Mouse (Mus musculus) small intestine, adult 2 months (tissue): ENCODE results near the gene Trim8. TPM values are rescaled to one million over a fixed set of nuclear protein-coding genes. Genes with fewer than 3 reads are reported as not detected.

Source experiments
- H3K27ac ChIP-seq: fragments of 200-500 bp; 2 replicates; pipeline ENCODE4 v1.5.1; 2012; ENCODE audit warnings: low read depth, low read length, control low read depth, inconsistent platforms; ENCODE audit not compliant: insufficient read depth
- H3K27me3 ChIP-seq: fragments of 200-500 bp; 2 replicates; pipeline ENCODE4 v1.6.1; 2012; ENCODE audit warnings: mild to moderate bottlenecking, moderate library complexity, low read length, inconsistent platforms; ENCODE audit not compliant: control insufficient read depth, insufficient read depth
- H3K36me3 ChIP-seq: fragments of 200-500 bp; 2 replicates; pipeline ENCODE4 v1.6.1; 2012; ENCODE audit warnings: mild to moderate bottlenecking, low read length, control low read depth, inconsistent platforms; ENCODE audit not compliant: control insufficient read depth, insufficient read depth
- H3K4me1 ChIP-seq: fragments of 200-500 bp; 2 replicates; pipeline ENCODE4 v1.6.1; 2012; ENCODE audit warnings: low read length, inconsistent platforms, mixed read lengths; ENCODE audit not compliant: control insufficient read depth, insufficient read depth, insufficient read length
- H3K4me3 ChIP-seq: fragments of 200-500 bp; 2 replicates; pipeline ENCODE4 v1.5.1; 2012; ENCODE audit warnings: low read depth, mild to moderate bottlenecking, control low read depth, inconsistent platforms, low read length, moderate library complexity
- CTCF ChIP-seq: fragments of 200-500 bp; IDR thresholded peaks from 2 replicates; pipeline ENCODE4 v1.5.1; 2012; ENCODE audit warnings: low read depth, mild to moderate bottlenecking, control low read depth, inconsistent platforms, low read length, moderate library complexity, mixed read lengths; ENCODE audit not compliant: insufficient replicate concordance, insufficient read length; ENCODE audit errors: extremely low read depth
- POLR2A ChIP-seq: fragments of 200-500 bp; IDR thresholded peaks from 2 replicates; pipeline ENCODE4 v1.6.1; 2012; ENCODE audit warnings: low read depth, mild to moderate bottlenecking, control low read depth, inconsistent platforms, low read length, moderate library complexity
- WGBS: fragments of 180-500 bp; shearing (Covaris S2); methylation state at CpG from one replicate; pipeline ENCODE4 v1.1.7; 2018; 5-methylcytosine and 5-hydroxymethylcytosine counted together
- polyA plus RNA-seq: library from polyadenylated mRNA; depleted of rRNA; stranded (reverse); fragments of >200 nt; gene quantifications from 2 replicates; pipeline ENCODE4 v1.2.3, GENCODE M21; 2012

Gene Trim8
- polyA plus RNA-seq, 1 experiment: 54.8 TPM

GRCm38 (mm10) chr19:46509736-46510135, 8.2 kb downstream of the Trim8 start:
- peaks cover 46% of the 10 kb centered on the region for H3K4me1 ChIP-seq
- H3K27ac ChIP-seq: no peak overlapping the region
- H3K27me3 ChIP-seq: no peaks in the 10 kb centered on the region
- WGBS: 58% methylated on average over 4 of the region's 4 CpGs
- peaks cover 36% of the 10 kb centered on the region for H3K36me3 ChIP-seq
- no peak overlapping the region for H3K4me3 ChIP-seq
- TF ChIP-seq CTCF (no peak), POLR2A (no peak)

DNA sequence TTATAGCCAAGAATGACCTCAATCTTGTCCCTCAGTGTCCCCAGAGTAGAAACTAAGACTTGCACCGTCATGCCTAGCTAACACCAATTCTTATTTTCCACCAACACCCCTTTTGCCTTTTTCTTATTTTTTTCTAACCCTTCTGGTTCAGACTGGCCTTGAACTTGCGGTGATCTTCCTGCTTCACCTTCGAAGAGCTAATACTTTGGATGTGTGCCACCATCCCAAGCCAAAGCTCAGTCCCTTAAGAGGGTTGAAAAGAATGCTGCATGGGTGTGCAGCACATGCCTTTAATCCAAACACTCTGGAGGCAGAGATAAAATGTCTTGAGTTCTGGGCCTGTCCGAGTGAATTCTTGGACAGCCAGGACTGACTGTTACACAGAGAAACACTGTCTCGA, 8.9 kb downstream of the Trim8 start:
- no peak for TF ChIP-seq CTCF
- TF ChIP-seq POLR2A: no peak
- WGBS: 44% methylated on average over 5 of the region's 5 CpGs
- peaks cover 43% of the 10 kb centered on the region for H3K4me1 ChIP-seq

DNA sequence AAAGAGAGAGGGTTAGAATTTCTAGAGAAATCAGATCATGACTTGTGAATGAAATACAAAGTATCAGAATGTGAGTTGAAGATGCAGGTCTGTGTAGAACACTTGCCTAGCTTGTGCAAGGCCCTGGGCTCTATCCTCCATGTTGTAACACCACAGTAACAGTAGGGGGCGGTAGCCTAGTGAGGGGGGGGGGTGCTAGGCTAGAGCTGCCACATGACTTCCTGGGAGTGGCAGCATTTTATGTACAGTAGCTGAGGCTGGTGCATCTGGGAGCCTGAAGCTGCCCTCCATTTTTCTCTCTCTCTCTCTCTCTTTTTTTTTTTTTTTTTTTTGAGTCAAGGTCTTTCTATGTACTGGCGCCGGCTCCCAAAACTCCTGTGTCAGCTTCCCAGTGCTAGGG, 9.3 kb downstream of the Trim8 start:
- TF ChIP-seq POLR2A (no peak), CTCF (peak; percentile 51; the same call in 1 of the 2 replicates)
- H3K4me1 ChIP-seq: peaks cover 40% of the 10 kb centered on the region
- no peaks in the 10 kb centered on the region for H3K27me3 ChIP-seq
- peaks cover 43% of the 10 kb centered on the region for H3K36me3 ChIP-seq
- 61% methylated on average over 3 of the region's 3 CpGs for WGBS
- no peak overlapping the region for H3K27ac ChIP-seq
- no peak overlapping the region for H3K4me3 ChIP-seq

More for the DNA sequence above, 8.9 kb downstream of the Trim8 start:
- Histone ChIP-seq H3K36me3 (peaks cover 42% of the 10 kb centered on the region), H3K27ac (no peak overlapping the region), H3K27me3 (no peaks in the 10 kb centered on the region), H3K4me3 (no peak overlapping the region)

- H3K4me1 ChIP-seq: peaks cover 37% of the 10 kb centered on the region
Measured at GRCm38 (mm10) chr19:46511263-46511662, 9.8 kb downstream of the Trim8 start.

DNA sequence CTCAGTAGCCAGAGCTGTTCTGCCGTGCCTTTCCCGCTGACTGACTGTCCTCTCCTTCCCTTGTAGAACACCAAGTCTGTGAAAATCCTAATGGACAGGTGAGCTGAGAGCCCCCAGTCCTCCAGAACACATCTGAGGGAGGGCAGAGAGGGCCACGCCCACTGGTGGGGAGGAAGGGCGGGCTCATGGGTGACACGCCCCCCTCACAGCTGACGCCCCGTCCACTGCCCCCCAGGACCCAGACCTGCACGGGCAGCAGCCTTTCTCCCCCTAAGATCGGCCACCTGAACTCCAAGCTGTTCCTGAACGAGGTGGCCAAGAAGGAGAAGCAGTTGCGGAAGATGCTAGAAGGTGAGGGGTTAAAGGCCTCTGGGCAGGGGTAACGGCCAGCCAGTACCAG, 12.9 kb downstream of the Trim8 start:
- no peak overlapping the region for H3K27ac ChIP-seq
- H3K4me3 ChIP-seq: no peak overlapping the region
- WGBS: 77% methylated on average over 12 of the region's 12 CpGs
- TF ChIP-seq POLR2A: no peak
- TF ChIP-seq CTCF: no peak
- no peaks in the 10 kb centered on the region for H3K27me3 ChIP-seq
- peaks cover 40% of the 10 kb centered on the region for H3K36me3 ChIP-seq
- peaks cover 19% of the 10 kb centered on the region for H3K4me1 ChIP-seq

More at GRCm38 (mm10) chr19:46511263-46511662, 9.8 kb downstream of the Trim8 start:
- no peak overlapping the region for H3K4me3 ChIP-seq
- H3K36me3 ChIP-seq: peaks cover 43% of the 10 kb centered on the region
- TF ChIP-seq POLR2A (no peak), CTCF (no peak)
- no peaks in the 10 kb centered on the region for H3K27me3 ChIP-seq
- H3K27ac ChIP-seq: no peak overlapping the region
- WGBS: 72% methylated on average over 10 of the region's 10 CpGs

- peaks cover 40% of the 10 kb centered on the region for H3K36me3 ChIP-seq
- WGBS: 91% methylated on average over 24 of the region's 24 CpGs
Measured at GRCm38 (mm10) chr19:46515287-46515821, 13.9 kb downstream of the Trim8 start.

DNA sequence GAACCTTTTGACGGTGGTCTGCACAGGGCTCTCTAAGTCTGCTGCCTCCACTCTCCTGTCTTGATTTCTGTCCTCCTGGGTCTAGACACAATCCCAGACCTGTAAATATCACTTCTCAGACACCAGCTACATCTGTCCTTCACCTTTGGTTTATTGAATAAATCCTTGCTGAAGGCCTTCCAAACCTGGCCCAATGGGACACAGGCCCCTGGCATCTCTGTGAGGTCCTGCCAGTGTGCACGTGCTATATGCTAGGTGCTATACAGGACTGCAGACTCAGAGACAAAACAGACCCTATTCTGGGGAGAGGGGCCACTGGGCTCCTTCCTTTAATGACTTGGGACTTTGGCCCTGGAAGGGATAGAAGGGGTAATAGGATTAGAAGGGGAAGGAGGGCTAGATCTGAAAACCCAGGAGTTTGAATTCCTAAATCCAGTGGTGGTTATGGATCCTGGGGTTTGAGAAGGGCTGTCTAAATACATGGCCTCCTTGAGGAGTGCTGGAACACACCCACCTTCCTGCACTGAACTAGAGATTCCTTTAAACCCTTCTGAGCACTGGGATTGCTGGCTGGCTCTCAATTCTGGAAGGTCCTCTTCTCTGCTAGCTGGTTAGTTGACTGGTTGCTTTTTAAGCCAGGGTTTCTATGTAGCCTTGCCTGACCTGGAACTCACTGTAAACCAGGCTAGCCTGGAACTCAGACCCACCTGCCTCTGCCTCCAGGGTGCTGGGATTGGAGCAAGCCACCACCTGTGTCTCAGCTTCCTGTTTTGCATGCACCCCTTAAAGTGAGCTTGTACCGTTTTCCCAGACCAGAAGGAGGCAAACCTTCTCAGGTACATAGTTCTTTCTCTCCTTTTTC, 15.4 kb downstream of the Trim8 start:
- Histone ChIP-seq H3K27ac (peak overlapping the region; percentile 0; the same call in 1 of the 2 replicates), H3K4me3 (no peak overlapping the region), H3K27me3 (no peaks in the 10 kb centered on the region), H3K4me1 (peaks cover 25% of the 10 kb centered on the region), H3K36me3 (peaks cover 40% of the 10 kb centered on the region)
- no peak for TF ChIP-seq CTCF
- 54% methylated on average over 3 of the region's 3 CpGs for WGBS

More at GRCm38 (mm10) chr19:46515287-46515821, 13.9 kb downstream of the Trim8 start:
- Histone ChIP-seq H3K27ac (no peak overlapping the region), H3K4me1 (peaks cover 19% of the 10 kb centered on the region), H3K27me3 (no peaks in the 10 kb centered on the region), H3K4me3 (no peak overlapping the region)
- no peak for TF ChIP-seq POLR2A
- TF ChIP-seq CTCF: no peak
